Mouse (Mus musculus): ENCODE measurements around the gene Pakap. TPM values are rescaled to one million over a fixed set of nuclear protein-coding genes. Genes with fewer than 3 reads are reported as not detected.

The Pakap gene
- polyA plus RNA-seq, 1 experiment from 2014 or later = 26.9 TPM

DNA sequence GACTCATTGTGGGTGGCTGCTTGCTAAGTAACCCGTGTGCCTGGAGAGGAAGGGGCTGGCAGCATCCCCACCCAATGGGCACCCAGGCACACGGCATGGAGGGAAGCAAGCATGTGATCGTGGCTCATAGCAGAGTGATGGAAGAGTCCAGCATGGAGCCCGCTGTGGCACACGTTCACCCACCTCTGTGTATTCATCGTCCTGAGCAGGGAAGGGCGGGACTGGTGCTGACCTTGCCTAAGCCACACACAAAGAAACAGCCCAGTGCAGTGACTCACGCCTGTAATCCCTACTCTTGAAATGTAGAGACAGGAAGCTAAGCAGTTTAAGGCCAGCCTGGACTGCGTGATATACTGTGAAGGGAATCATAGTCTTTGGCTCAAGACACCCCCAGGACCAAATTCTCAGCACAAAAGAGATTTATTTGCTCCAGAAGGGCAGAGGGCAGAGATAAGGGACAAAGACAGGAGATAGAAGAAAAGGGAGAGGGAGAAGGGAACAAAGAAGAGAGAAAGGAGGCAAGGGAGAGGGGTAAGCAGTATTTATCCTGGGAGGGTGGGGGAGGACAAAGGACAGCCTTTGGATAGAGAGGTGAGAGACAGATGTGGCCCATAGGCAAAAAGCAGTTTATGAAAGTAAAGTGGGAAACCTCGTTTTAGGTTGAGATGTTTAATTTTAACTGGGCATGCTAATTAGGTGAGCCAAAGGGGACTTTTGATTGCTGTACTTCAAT lies 230.5 kb downstream of the Pakap start:
- Histone ChIP-seq H3K9ac (replicated peaks) (no peak overlapping the region), H3K4me1 (peaks cover 8% of the 10 kb centered on the region), H3K36me3 (no peaks in the 10 kb centered on the region), H3K9me3 (no peaks in the 10 kb centered on the region), H3K27ac (replicated peaks) (peak overlapping the region; percentile 58; the same call in 1 of the 2 replicates), H3K4me2 (replicated peaks) (no peak overlapping the region), H3K27me3 (no peaks in the 10 kb centered on the region), H3K4me3 (no peak overlapping the region)
- 10% methylated on average over 10 of the region's 10 CpGs for WGBS
- ATAC-seq (ENCODE audit: low FRiP score, low read depth) = peak; percentile 83

DNA sequence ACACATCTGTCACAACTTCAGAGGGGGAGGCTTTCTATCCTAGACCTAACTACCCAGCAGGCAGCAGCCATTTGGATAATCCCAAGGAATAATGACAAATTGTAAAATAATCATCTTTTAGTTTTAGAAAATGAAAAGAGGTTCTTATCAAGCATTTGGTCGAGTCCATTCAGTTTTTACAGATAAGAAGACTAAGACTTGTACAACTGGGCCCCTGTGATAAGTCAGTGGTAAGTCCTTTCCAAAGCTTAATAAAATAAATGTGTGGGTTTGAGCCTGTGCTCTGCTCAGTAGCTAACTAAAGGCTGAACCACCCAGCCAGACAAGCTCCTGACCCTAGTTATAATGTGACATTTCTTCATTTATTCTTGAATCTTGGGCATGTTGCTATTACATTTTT lies 231.3 kb downstream of the Pakap start:
- no peak overlapping the region for H3K4me3 ChIP-seq
- no peaks in the 10 kb centered on the region for H3K9me3 ChIP-seq
- H3K9ac ChIP-seq (replicated peaks) = no peak overlapping the region
- ATAC-seq (ENCODE audit: low FRiP score, low read depth) = no peak
- 59% methylated on average over 1 of the region's 1 CpGs for WGBS
- H3K36me3 ChIP-seq = no peaks in the 10 kb centered on the region
- H3K4me2 ChIP-seq (replicated peaks) = no peak overlapping the region
- H3K27me3 ChIP-seq = no peaks in the 10 kb centered on the region
- peaks cover 8% of the 10 kb centered on the region for H3K4me1 ChIP-seq
- H3K27ac ChIP-seq (replicated peaks) = no peak overlapping the region

DNA sequence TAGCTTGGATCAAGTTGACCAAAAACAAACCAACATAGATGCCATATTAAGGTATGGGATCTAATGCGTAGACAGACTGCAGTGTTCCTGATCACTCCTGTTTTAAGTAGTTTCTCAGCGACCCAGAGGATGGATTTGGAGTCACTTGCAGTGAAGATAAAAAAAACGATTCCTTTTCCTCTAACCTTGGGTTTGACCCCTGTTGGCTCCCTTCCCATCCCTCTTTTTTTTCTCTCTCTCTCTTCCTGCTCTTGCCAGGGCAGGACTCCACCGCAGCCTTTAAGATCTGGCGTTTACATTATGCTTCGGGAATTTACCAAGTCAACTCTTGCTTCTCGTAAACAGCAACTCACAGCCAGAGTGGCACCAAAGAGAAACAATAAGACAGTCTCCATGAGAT lies 233.3 kb downstream of the Pakap start:
- no peaks in the 10 kb centered on the region for H3K36me3 ChIP-seq
- H3K27ac ChIP-seq (replicated peaks) = no peak overlapping the region
- H3K4me1 ChIP-seq = peaks cover 8% of the 10 kb centered on the region
- no peak for ATAC-seq (ENCODE audit: low FRiP score, low read depth)
- no peak overlapping the region for H3K4me2 ChIP-seq (replicated peaks)
- H3K9ac ChIP-seq (replicated peaks) = no peak overlapping the region
- no peaks in the 10 kb centered on the region for H3K27me3 ChIP-seq
- WGBS = 88% methylated on average over 7 of the region's 7 CpGs
- H3K9me3 ChIP-seq = no peaks in the 10 kb centered on the region
- H3K4me3 ChIP-seq = no peak overlapping the region

DNA sequence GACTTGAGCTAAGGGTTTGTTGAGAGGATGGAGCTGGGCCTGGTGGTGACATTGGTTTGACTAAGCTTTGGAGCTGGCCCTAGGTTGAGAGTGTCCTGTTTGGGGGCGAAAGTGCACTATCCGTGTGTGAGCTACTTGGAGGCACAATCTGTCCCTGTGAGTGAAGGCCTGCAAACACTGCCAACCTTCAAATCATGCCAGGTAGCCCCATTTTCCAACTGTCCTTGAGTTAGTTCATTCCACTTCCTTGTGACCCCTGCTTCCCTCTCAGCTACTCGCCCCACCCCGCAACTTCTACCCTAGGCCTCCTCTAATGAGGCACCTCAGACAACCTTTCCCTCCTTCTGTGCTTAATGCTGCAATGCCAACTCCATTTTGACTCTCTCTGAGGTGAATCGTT lies 234.0 kb downstream of the Pakap start:
- H3K9ac ChIP-seq (replicated peaks) = no peak overlapping the region
- H3K36me3 ChIP-seq = no peaks in the 10 kb centered on the region
- no peaks in the 10 kb centered on the region for H3K9me3 ChIP-seq
- H3K27ac ChIP-seq (replicated peaks) = no peak overlapping the region
- H3K4me2 ChIP-seq (replicated peaks) = no peak overlapping the region
- WGBS = 90% methylated on average over 5 of the region's 5 CpGs
- no peaks in the 10 kb centered on the region for H3K27me3 ChIP-seq
- peaks cover 8% of the 10 kb centered on the region for H3K4me1 ChIP-seq
- no peak for ATAC-seq (ENCODE audit: low FRiP score, low read depth)
- no peak overlapping the region for H3K4me3 ChIP-seq

DNA sequence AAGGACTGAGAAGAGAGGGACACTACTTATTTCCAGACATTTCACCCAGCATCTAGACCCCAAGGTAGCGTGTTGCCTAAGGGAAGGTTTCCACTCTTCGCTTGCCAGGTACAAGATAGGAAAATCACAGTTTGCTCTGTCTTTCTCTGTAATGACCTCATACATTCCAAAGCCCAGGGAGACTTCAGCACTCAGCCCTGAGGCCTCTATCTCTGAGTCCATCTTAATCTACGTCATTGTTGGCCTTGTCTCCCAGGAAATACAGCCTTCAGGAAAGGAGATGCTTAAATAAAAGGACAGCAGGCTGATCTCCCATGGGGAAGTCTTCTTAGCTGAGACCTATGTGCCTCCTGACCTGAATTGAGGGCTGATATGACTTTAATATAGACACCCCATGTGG lies 234.4 kb downstream of the Pakap start:
- no peak overlapping the region for H3K9ac ChIP-seq (replicated peaks)
- H3K4me1 ChIP-seq = peaks cover 8% of the 10 kb centered on the region
- no peak overlapping the region for H3K4me3 ChIP-seq
- 87% methylated on average over 3 of the region's 3 CpGs for WGBS
- H3K27ac ChIP-seq (replicated peaks) = no peak overlapping the region
- no peak for ATAC-seq (ENCODE audit: low FRiP score, low read depth)
- H3K27me3 ChIP-seq = no peaks in the 10 kb centered on the region
- H3K36me3 ChIP-seq = no peaks in the 10 kb centered on the region
- no peak overlapping the region for H3K4me2 ChIP-seq (replicated peaks)
- H3K9me3 ChIP-seq = no peaks in the 10 kb centered on the region

DNA sequence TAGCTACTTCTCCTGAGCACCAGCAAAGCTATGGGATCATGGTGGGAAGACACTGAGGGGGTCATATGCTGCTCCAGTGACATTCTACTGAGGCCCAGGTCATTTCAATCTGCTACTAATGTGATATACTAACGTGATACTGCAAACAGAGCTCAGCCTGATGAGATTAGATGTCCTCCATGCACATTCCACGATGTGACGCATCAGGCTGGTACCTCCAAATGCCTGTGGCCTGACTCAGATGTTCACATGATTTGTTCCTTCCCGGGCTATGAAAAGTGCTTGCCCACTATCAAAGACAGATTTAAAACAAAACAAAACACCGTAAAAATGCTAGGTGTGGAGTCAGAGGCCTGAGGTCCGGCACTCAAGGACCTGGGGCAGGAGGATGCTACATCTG lies 236.9 kb downstream of the Pakap start:
- H3K9ac ChIP-seq (replicated peaks) = no peak overlapping the region
- H3K4me3 ChIP-seq = no peak overlapping the region
- no peak overlapping the region for H3K4me2 ChIP-seq (replicated peaks)
- no peaks in the 10 kb centered on the region for H3K36me3 ChIP-seq
- H3K27ac ChIP-seq (replicated peaks) = no peak overlapping the region
- H3K27me3 ChIP-seq = no peaks in the 10 kb centered on the region
- no peaks in the 10 kb centered on the region for H3K4me1 ChIP-seq
- 85% methylated on average over 6 of the region's 6 CpGs for WGBS
- no peak for ATAC-seq (ENCODE audit: low FRiP score, low read depth)
- no peaks in the 10 kb centered on the region for H3K9me3 ChIP-seq

DNA sequence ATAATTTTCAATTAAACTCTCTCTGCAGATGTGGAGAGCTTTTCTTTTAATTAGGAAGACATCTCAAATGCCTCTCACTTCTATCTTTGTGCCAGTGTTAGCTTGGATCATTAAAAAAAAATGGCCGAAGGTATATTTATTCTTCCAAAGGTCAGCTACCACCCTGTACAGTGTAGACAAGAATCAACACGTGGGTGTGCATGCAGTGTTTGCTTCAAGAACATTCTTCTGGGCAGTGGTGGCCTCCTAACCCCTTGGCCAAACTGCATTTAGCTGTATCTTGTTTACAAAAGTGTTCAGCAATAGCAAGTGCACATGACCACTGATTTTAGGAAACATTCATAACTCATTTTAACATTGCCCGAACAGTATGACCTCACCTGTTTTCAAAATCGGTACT lies 241.5 kb downstream of the Pakap start:
- H3K4me2 ChIP-seq (replicated peaks) = no peak overlapping the region
- ATAC-seq (ENCODE audit: low FRiP score, low read depth) = no peak
- WGBS = 92% methylated on average over 4 of the region's 4 CpGs

DNA sequence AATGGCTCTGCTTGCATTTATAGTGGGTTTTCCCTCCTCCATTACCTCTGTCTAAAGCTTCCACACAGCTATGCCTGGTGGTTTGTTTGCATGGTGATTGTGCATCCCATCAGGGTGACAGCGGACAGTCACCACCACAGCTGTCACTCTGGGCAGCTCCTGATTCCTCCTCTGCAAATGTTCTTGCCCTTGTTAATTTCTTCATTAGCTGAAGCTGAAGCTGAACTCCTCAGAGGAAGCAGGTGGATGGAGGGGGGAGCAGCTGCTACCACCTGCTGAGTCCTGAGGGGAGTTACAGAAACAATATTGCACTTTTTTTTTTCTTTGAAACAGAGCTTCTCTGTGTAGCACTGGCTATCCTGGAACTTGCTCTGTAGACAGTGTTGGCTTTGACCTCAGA lies 244.1 kb downstream of the Pakap start:
- H3K27me3 ChIP-seq = no peaks in the 10 kb centered on the region
- no peaks in the 10 kb centered on the region for H3K36me3 ChIP-seq
- no peak overlapping the region for H3K4me2 ChIP-seq (replicated peaks)
- no peaks in the 10 kb centered on the region for H3K4me1 ChIP-seq
- 68% methylated on average over 1 of the region's 1 CpGs for WGBS
- no peak overlapping the region for H3K4me3 ChIP-seq
- ATAC-seq (ENCODE audit: low FRiP score, low read depth) = no peak
- H3K27ac ChIP-seq (replicated peaks) = no peak overlapping the region
- H3K9ac ChIP-seq (replicated peaks) = no peak overlapping the region
- H3K9me3 ChIP-seq = no peaks in the 10 kb centered on the region

More for the DNA sequence above, 241.5 kb downstream of the Pakap start:
- Histone ChIP-seq H3K27me3 (no peaks in the 10 kb centered on the region), H3K4me1 (no peaks in the 10 kb centered on the region), H3K27ac (replicated peaks) (no peak overlapping the region), H3K4me3 (no peak overlapping the region), H3K9me3 (no peaks in the 10 kb centered on the region), H3K9ac (replicated peaks) (no peak overlapping the region), H3K36me3 (no peaks in the 10 kb centered on the region)

DNA sequence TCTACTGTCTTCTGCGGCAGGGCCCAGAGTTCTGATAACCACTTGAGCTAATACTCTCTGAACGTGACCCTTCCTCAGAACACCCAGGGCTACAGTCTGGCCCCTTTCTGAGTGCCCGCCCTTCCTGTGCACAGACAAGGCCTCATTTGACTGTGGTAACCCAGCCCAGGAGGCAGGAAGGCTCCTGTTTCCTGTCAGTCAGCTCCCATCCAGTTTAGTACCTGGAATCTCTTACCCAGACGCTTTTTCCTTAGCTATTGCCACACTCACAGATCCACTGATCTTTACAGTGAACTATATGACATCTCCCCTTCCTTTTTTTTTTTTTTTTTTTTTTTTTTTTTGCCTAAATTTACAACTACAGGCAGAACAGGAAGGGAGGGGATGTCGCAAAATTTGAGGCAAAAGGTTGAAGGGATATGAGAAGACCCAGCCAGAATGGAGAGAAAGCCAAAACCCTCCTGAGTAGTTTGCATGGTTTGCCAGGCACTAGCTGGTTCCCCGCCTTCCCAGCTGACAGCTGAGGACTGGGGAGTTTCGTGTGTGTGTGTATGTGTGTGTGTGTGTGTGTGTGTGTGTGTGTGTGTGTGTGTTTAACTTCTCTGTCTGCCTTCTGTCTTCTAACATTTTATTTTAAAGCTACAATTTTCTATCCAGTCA lies 245.1 kb downstream of the Pakap start:
- no peaks in the 10 kb centered on the region for H3K27me3 ChIP-seq
- no peak overlapping the region for H3K4me3 ChIP-seq
- no peak for ATAC-seq (ENCODE audit: low FRiP score, low read depth)
- H3K27ac ChIP-seq (replicated peaks) = no peak overlapping the region
- H3K36me3 ChIP-seq = no peaks in the 10 kb centered on the region
- 63% methylated on average over 7 of the region's 7 CpGs for WGBS
- no peaks in the 10 kb centered on the region for H3K9me3 ChIP-seq
- no peak overlapping the region for H3K9ac ChIP-seq (replicated peaks)
- H3K4me1 ChIP-seq = no peaks in the 10 kb centered on the region
- H3K4me2 ChIP-seq (replicated peaks) = no peak overlapping the region

DNA sequence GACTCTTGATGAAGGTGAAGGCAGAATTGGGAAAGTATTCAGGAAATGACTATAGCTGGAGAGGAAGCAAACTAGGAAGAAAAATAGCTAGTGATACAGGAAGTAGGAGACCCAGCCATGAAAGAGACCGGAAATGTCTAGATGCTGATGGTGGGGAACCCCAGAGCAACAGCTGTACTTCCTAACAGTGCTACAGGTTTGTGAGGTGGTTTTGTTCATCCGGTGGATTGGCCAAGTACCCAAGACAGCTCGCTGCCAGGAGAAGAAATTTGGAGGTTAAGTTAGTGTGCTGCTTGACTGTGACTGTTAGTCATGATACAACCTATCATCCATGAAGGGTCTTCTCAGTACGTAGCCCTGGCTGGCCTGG lies 245.6 kb downstream of the Pakap start:
- H3K9me3 ChIP-seq = no peaks in the 10 kb centered on the region
- H3K4me2 ChIP-seq (replicated peaks) = no peak overlapping the region
- ATAC-seq (ENCODE audit: low FRiP score, low read depth) = no peak
- no peak overlapping the region for H3K9ac ChIP-seq (replicated peaks)
- H3K4me1 ChIP-seq = no peaks in the 10 kb centered on the region
- H3K4me3 ChIP-seq = no peak overlapping the region
- 89% methylated on average over 4 of the region's 4 CpGs for WGBS
- no peaks in the 10 kb centered on the region for H3K27me3 ChIP-seq
- no peaks in the 10 kb centered on the region for H3K36me3 ChIP-seq
- H3K27ac ChIP-seq (replicated peaks) = no peak overlapping the region

DNA sequence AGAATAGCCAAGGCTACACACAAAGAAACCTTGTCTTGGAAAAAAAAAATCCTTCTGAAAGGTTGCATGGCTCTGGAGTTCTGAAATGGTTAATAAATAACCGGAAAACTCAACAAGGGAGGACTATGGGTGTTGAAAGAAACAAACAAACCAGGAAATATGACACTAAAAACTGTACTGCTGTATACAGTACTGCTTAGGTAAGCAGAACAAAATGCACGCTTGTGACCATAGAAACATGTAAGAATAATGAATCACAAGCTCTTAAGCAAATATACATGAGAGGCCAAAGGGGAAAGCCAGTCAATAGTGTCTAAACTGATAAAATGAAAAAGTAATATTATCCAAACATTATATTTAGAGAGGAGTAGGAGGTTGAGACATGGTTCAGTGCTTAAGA lies 247.4 kb downstream of the Pakap start:
- no peak for ATAC-seq (ENCODE audit: low FRiP score, low read depth)
- H3K27ac ChIP-seq (replicated peaks) = no peak overlapping the region
- no peak overlapping the region for H3K4me2 ChIP-seq (replicated peaks)
- no peaks in the 10 kb centered on the region for H3K4me1 ChIP-seq
- no peaks in the 10 kb centered on the region for H3K9me3 ChIP-seq
- WGBS = 92% methylated on average over 2 of the region's 2 CpGs
- H3K27me3 ChIP-seq = no peaks in the 10 kb centered on the region; the same call in 1 of the 2 replicates
- no peak overlapping the region for H3K4me3 ChIP-seq
- H3K9ac ChIP-seq (replicated peaks) = no peak overlapping the region
- H3K36me3 ChIP-seq = no peaks in the 10 kb centered on the region

DNA sequence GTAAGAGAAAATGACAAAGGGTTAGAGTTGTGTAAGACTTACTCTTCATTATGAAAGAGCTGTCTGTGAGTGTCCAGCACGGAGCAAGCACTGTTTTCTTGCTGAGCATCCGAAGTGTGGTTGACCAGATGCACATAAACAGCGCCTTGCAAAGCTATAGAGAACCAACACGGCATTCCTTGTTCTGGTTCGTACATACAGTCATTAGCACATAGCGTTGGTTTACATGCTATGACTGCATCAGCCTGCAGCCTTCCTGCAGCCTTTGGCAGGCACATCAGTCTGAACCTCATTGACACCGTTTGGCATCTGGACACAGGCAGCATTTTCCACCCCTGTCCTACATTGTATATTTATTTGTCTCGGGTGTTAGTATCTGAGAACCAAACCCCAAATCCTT lies 248.2 kb downstream of the Pakap start:
- H3K4me1 ChIP-seq = no peaks in the 10 kb centered on the region
- no peaks in the 10 kb centered on the region for H3K36me3 ChIP-seq
- WGBS = 91% methylated on average over 8 of the region's 8 CpGs
- no peak overlapping the region for H3K4me2 ChIP-seq (replicated peaks)
- H3K4me3 ChIP-seq = no peak overlapping the region
- H3K9ac ChIP-seq (replicated peaks) = no peak overlapping the region
- H3K9me3 ChIP-seq = no peaks in the 10 kb centered on the region
- ATAC-seq (ENCODE audit: low FRiP score, low read depth) = no peak
- peaks cover 5% of the 10 kb centered on the region; the same call in 1 of the 2 replicates for H3K27me3 ChIP-seq
- H3K27ac ChIP-seq (replicated peaks) = no peak overlapping the region
